Mouse (Mus musculus) macrophage (primary cell): ENCODE data around the gene Vmn1r138. TPM values are rescaled to one million over a fixed set of nuclear protein-coding genes. Genes with fewer than 3 reads are reported as not detected.
"Not testable (repeated sequence)": the region's sequence is repeated elsewhere in the genome, so short reads cannot be mapped to it uniquely, and the experiment has no call there.

ENCODE experiments used
- H3K27ac ChIP-seq: fragments of 350-480 bp; formaldehyde crosslinking; 2 replicates; pipeline ENCODE4 v1.9.0; 2021
- H3K36me3 ChIP-seq: fragments of 350-480 bp; formaldehyde crosslinking; 2 replicates; pipeline ENCODE4 v1.9.0; 2021; ENCODE audit errors: inconsistent target
- H3K4me3 ChIP-seq: fragments of 350-480 bp; formaldehyde crosslinking; 2 replicates; pipeline ENCODE4 v1.9.0; 2021; ENCODE audit errors: inconsistent target
- H3K79me2 ChIP-seq: fragments of 350-480 bp; formaldehyde crosslinking; 2 replicates; pipeline ENCODE4 v1.9.0; 2021; ENCODE audit errors: inconsistent target
- WGBS: methylation state at CpG from one replicate; pipeline ENCODE4 v1.1.7; 2026; ENCODE audit warnings: inconsistent platforms; ENCODE audit not compliant: missing documents; 5-methylcytosine and 5-hydroxymethylcytosine counted together
- polyA plus RNA-seq: library from polyadenylated mRNA; stranded (reverse); fragments of 250-400 nt; gene quantifications from 3 replicates; pipeline ENCODE4 v1.2.4, GENCODE M21; 2018; ENCODE audit warnings: inconsistent platforms
- total RNA-seq, 78 experiments: library from RNA; depleted of rRNA; stranded (reverse); fragments of 250-400 nt; gene quantifications; 1 replicate in 9 of 78; 2 replicates in 24 of 78; 3 replicates in 43 of 78; 4 replicates in 2 of 78; pipeline ENCODE4 v1.2.4; 2018; ENCODE audit warnings: inconsistent platforms in 56 of 78

Vmn1r138 gene
- total RNA-seq (2018; cell fraction: chromatin; rRNA removed) = not detected
- total RNA-seq (2018; cell fraction: cytosol; rRNA removed) = not detected
- total RNA-seq (2018; cell fraction: nucleus; rRNA removed) = not detected
- polyA plus RNA-seq = not detected in 3 replicates

DNA sequence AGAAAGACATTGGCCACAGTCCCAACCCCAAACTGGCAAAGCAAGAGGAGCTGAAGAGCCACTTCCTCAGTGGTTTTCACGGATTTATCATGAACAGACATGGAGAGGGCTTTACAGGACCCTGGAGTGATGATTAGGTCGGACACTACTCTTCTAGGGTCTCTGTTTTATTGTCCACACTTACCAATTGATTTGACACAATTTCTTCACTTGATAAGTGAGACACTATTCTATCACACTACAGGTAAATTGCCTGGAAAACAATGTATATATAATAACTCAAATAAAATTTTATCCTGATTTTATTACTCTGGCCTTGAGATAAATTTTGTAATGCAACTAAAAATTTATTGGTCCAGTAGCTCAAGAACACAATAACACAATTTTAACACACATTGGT is at the start of gene Vmn1r138:
Gene Vmn1r138 (minus strand): TSS at position 101 of the 400 bp plus-strand sequence.
- not testable (repeated sequence) for H3K4me3 ChIP-seq, H3K36me3 ChIP-seq, H3K27ac ChIP-seq, H3K79me2 ChIP-seq
- no CpG with 5 or more reads among the region's 2 CpGs for WGBS

DNA sequence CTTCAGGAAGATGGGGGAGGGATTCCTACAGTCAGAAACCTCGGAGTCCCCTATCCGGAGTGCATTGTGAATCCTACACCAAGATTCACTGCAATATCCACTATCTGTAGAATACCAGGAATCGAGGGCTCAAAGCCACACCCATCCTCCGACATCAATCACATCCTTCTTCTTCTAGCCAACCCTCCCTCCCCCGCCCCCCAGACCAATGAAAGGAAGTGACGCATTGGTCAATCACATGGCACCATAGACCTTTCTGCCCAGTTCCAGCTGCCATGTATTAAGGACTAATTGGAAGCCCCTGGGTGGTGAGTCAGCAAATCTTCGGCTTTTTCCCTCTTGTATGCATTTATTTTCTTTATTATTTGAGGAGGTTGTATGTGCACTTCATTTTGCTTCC is 40.1 kb upstream of the Vmn1r138 start, which contains the start of gene Vmn1r139:
Gene Vmn1r139 (plus strand): TSS at position 301 of the 400 bp plus-strand sequence.
- H3K79me2 ChIP-seq, H3K36me3 ChIP-seq, H3K27ac ChIP-seq, H3K4me3 ChIP-seq: not testable (repeated sequence)
- no CpG with 5 or more reads among the region's 7 CpGs for WGBS

DNA sequence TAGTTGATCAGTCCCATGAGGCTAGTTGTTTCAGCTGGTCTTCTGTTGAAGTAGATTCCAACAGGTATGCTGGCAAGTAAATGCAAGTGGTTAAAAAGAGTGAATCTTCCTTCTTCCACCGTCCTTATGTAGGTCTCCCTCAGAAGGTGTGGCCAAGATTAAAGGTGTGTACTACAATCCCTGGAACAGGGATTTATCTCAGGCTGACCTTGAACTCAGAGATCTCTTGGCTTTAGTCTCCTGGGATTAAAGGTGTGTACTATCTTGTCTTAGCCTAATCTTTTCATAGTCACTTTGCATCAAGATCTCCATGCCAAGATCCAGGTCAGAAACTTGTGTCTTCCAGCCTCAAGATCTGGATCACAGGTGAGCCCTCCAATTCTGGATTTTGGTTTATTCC is 27.5 kb upstream of the Vmn1r138 start, which contains the start of gene Gm6176:
Gene Gm6176 (minus strand): TSS at position 101 of the 400 bp plus-strand sequence.
- H3K4me3 ChIP-seq, H3K27ac ChIP-seq, H3K79me2 ChIP-seq, H3K36me3 ChIP-seq: not testable (repeated sequence)
- no CpG with 5 or more reads among the region's 1 CpGs for WGBS

DNA sequence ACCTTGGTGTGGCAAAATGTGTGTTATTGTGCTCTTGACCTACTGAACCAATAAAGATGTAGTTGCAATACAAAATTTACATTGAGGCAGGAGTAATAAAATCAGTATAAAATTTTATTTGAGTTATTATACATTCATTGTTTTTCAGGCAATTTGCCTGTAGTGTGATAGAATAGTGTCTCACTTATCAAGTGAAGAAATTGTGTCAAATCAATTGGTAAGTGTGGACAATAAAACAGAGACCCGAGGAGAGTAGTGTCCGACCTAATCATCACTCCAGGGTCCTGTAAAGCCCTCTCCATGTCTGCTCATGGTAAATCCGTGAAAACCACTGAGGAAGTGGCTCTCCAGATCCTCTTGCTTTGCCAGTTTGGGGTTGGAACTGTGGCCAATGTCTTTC is 34.4 kb downstream of the Vmn1r138 start, which contains the start of gene Vmn1r137:
Gene Vmn1r137 (plus strand): TSS at position 301 of the 400 bp plus-strand sequence.
- not testable (repeated sequence) for H3K36me3 ChIP-seq, H3K79me2 ChIP-seq, H3K27ac ChIP-seq, H3K4me3 ChIP-seq
- WGBS = no CpG with 5 or more reads among the region's 3 CpGs

Other genes with a start within 250 kb of the Vmn1r138 start
- not detected in 3 replicates for gene Gm4177, start 232.2 kb downstream of the Vmn1r138 start, polyA plus RNA-seq
- not detected in 3 replicates for gene Vmn1r135, start 196.5 kb downstream of the Vmn1r138 start, polyA plus RNA-seq
- gene Gm5725, start 184.6 kb downstream of the Vmn1r138 start, polyA plus RNA-seq = not detected in 3 replicates
- gene Gm5891, start 107.6 kb downstream of the Vmn1r138 start, polyA plus RNA-seq = not detected in 3 replicates
- not detected in 3 replicates for gene Vmn1r137, start 34.3 kb downstream of the Vmn1r138 start, polyA plus RNA-seq
- not detected in 3 replicates for gene Gm6176, start 27.4 kb upstream of the Vmn1r138 start, polyA plus RNA-seq
- gene Vmn1r139, start 40.2 kb upstream of the Vmn1r138 start, polyA plus RNA-seq = not detected in 3 replicates
- gene Gm16451, start 89.3 kb upstream of the Vmn1r138 start, polyA plus RNA-seq = not detected in 3 replicates
- not detected in 3 replicates for gene Gm10666, start 105.8 kb upstream of the Vmn1r138 start, polyA plus RNA-seq
- gene Vmn1r142, start 135.1 kb upstream of the Vmn1r138 start, polyA plus RNA-seq = not detected in 3 replicates
- gene Vmn1r143, start 160.5 kb upstream of the Vmn1r138 start, polyA plus RNA-seq = not detected in 3 replicates
- not detected in 3 replicates for gene Gm8653, start 172.4 kb upstream of the Vmn1r138 start, polyA plus RNA-seq
- gene Gm8453, start 200.6 kb upstream of the Vmn1r138 start, polyA plus RNA-seq = not detected in 3 replicates